Mouse (Mus musculus): ENCODE results near the gene Sgsm3. TPM values are rescaled to one million over a fixed set of nuclear protein-coding genes. Genes with fewer than 3 reads are reported as not detected.
A peak's percentile ranks its signal among the peaks of the same experiment; 100 is the strongest.

Sgsm3 gene
- total RNA-seq, 2 experiments from 2014 or later = 17.3 to 19.2 TPM

GRCm38 (mm10) chr15:81060975-81061374, 83.4 kb downstream of the Sgsm3 start:
- DNase-seq (ENCODE audit: low spot score) = peak; percentile 50

Small RNA genes lying within 50 kb of the gene (microRNA-seq; reads per million reads assigned to microRNA genes)
- 43.6 reads per million, percentile 47 among the genes with 10 or more reads in this experiment for gene Mir5113

Other genes with a start within 250 kb of the Sgsm3 start
- 100 to 1,000 TPM; 159 to 170 TPM for gene Adsl, start 29.3 kb upstream of the Sgsm3 start, total RNA-seq (2021)
- 10 to 100 TPM; 17.5 to 17.7 TPM for gene Mrtfa, start 213.0 kb downstream of the Sgsm3 start, total RNA-seq (2021)